ENCODE assay signal across 13 mouse cellular contexts in the genomic region with DNA sequence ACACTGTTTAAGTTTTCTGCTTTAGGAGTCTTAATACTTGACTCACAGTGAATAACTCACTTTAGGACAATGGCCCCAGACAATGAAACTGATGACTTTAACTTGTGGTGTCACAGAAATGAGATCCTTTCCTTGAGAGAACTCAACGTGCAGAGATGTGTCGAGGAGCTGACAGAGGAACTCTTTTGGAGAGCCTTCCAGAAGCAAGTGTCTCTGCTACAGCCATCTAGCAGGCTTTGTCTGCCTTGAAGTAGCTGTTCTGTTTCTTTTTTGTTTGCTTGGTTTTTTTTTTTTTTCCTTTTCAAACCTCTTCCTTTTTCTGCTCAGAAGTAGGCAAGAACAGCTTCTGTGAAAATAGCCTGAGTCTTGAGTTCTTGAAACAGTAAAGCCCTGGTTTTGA.
"Had no signal": no experiment of that assay in that cellular context is flagged by ENCODE, and none has a peak within 500 bp of the region (broad histone marks: within the 10 kb centered on the region; RNA-seq: fewer than 3 reads in every experiment).

No protein-coding gene starts in this region.

- DNase-seq: kidney, adult 11 months; kidney, adult 9 months; kidney, postnatal 4 days; left cerebral cortex, postnatal 4 days; lung, adult 18-20 months; right cerebral cortex, adult 18-20 months; spleen, adult 18-20 months had no signal

- H3K4me3 ChIP-seq: limb, embryonic 13.5 days; midbrain, embryonic 13.5 days; neural tube, embryonic 15.5 days had no signal

- ATAC-seq: inflammation-experienced regulatory T-cells, adult 6 months; midbrain, embryonic 13.5 days had no signal

- H3K36me3 ChIP-seq: limb, embryonic 13.5 days; midbrain, embryonic 13.5 days; neural tube, embryonic 15.5 days had no signal

- H3K27ac ChIP-seq: kidney, postnatal 0 days; limb, embryonic 13.5 days; liver, embryonic 14.5 days; midbrain, embryonic 13.5 days; neural tube, embryonic 15.5 days had no signal

- H3K4me1 ChIP-seq: limb, embryonic 13.5 days; midbrain, embryonic 13.5 days; neural tube, embryonic 15.5 days had no signal

- H3K27me3 ChIP-seq: limb, embryonic 13.5 days; midbrain, embryonic 13.5 days; neural tube, embryonic 15.5 days had no signal
